Mouse (Mus musculus) kidney, embryonic 16.5 days (tissue): ENCODE measurements around the gene Fat4. TPM values are rescaled to one million over a fixed set of nuclear protein-coding genes. Genes with fewer than 3 reads are reported as not detected.

Experiments
- ATAC-seq: fragments of 200-750 bp; cut with Nextera tagmentation; 2 replicates; pipeline ENCODE4 v1.8.0; 2017; ENCODE audit warnings: moderate TSS enrichment; ENCODE audit not compliant: low FRiP score, low TSS enrichment
- H3K27ac ChIP-seq: fragments of 300-500 bp; sonication (generic); 2 replicates; pipeline ENCODE4 v1.5.1; 2014; ENCODE audit warnings: low read length
- H3K27me3 ChIP-seq: fragments of 300-500 bp; sonication (generic); 2 replicates; pipeline ENCODE4 v1.6.1; 2014; ENCODE audit warnings: low read length, control low read depth, mixed read lengths; ENCODE audit not compliant: insufficient read depth
- H3K36me3 ChIP-seq: fragments of 300-500 bp; sonication (generic); 2 replicates; pipeline ENCODE4 v1.6.1; 2014; ENCODE audit warnings: low read length, control low read depth, mixed read lengths; ENCODE audit not compliant: insufficient read depth
- H3K4me1 ChIP-seq: fragments of 300-500 bp; sonication (generic); 2 replicates; pipeline ENCODE4 v1.6.1; 2014; ENCODE audit warnings: low read length, control low read depth, mixed read lengths; ENCODE audit not compliant: insufficient read depth
- H3K4me2 ChIP-seq: fragments of 300-500 bp; sonication (generic); replicated peaks from 2 replicates; pipeline ENCODE4 v1.6.1; 2014; ENCODE audit warnings: low read depth, low read length
- H3K4me3 ChIP-seq: fragments of 300-500 bp; sonication (generic); 2 replicates; pipeline ENCODE4 v1.5.1; 2014; ENCODE audit warnings: mild to moderate bottlenecking, low read length
- H3K9ac ChIP-seq: fragments of 300-500 bp; sonication (generic); replicated peaks from 2 replicates; pipeline ENCODE4 v1.6.1; 2014; ENCODE audit warnings: low read length
- H3K9me3 ChIP-seq: fragments of 300-500 bp; sonication (generic); 2 replicates; pipeline ENCODE4 v1.6.1; 2016; ENCODE audit warnings: low read length, control low read depth
- WGBS: fragments of 180-500 bp; shearing (Covaris S2); extraction: QIAGEN DNeasy Blood & Tissue Kit; methylation state at CpG from one replicate; pipeline ENCODE4 v1.1.7; 2014; 5-methylcytosine and 5-hydroxymethylcytosine counted together
- polyA plus RNA-seq: library from polyadenylated mRNA; unstranded; fragments of >200 nt; fragmentation: Nextera tagmentation; extraction: Ambion mirVana; gene quantifications from 2 replicates; pipeline ENCODE4 v1.2.1, GENCODE M21; 2015

Gene Fat4
- polyA plus RNA-seq, 1 experiment from 2014 or later, result 5.8 TPM

DNA sequence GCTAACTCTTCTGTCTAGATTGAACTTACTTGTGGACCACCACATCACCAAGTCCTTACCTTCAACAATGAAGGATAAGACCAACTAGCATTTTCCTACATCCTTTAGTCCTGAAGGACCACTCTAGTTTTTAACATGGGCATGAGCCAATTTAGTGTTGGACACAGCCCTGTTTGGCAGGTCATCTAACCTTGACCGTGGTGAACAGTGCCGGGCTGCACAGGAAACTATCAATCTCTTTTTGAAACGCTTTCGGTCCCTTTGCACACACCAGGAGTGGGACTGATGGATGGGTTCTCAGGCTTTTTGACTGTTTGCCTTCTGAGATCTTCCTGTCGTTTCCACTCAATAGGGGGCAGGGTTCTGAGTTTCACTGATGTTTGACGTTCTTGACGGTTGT is 61.0 kb downstream of the Fat4 start:
- Histone ChIP-seq H3K4me2 (no peak overlapping the region), H3K36me3 (peaks cover 12% of the 10 kb centered on the region; the same call in 1 of the 2 replicates), H3K4me1 (peaks cover 4% of the 10 kb centered on the region; the same call in 1 of the 2 replicates), H3K27ac (no peak overlapping the region), H3K4me3 (no peak overlapping the region), H3K27me3 (no peaks in the 10 kb centered on the region), H3K9me3 (no peaks in the 10 kb centered on the region), H3K9ac (no peak overlapping the region)
- ATAC-seq, result no peak
- WGBS, result 31% methylated on average over 7 of the region's 7 CpGs

DNA sequence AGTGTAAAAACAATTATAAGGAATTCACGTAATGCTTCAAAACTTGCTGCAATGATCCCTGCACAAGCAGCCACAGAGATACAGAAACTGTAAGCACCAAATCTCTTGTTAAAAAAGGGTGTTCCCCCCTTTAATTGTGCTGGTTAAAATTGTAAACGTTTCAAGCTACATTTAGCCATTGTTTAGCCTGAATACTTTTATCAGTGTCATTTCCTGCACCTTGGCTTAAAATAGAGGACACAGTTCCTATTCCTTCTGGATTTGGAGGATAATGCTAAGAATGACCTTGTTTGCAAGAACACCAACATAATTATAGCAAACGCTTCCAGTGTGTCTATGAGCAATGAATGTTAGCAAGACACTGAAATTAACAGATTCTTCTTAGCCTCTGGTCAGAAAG is 65.9 kb downstream of the Fat4 start:
- no peaks in the 10 kb centered on the region for H3K27me3 ChIP-seq
- no peak overlapping the region for H3K9ac ChIP-seq
- H3K4me3 ChIP-seq, result no peak overlapping the region
- peak overlapping the region; percentile 25; the same call in 1 of the 2 replicates for H3K27ac ChIP-seq
- H3K36me3 ChIP-seq, result peaks cover 20% of the 10 kb centered on the region; the same call in 1 of the 2 replicates
- no peak for ATAC-seq
- no peaks in the 10 kb centered on the region for H3K9me3 ChIP-seq
- H3K4me1 ChIP-seq, result peaks cover 16% of the 10 kb centered on the region; the same call in 1 of the 2 replicates
- 67% methylated on average over 3 of the region's 3 CpGs for WGBS
- H3K4me2 ChIP-seq, result no peak overlapping the region

DNA sequence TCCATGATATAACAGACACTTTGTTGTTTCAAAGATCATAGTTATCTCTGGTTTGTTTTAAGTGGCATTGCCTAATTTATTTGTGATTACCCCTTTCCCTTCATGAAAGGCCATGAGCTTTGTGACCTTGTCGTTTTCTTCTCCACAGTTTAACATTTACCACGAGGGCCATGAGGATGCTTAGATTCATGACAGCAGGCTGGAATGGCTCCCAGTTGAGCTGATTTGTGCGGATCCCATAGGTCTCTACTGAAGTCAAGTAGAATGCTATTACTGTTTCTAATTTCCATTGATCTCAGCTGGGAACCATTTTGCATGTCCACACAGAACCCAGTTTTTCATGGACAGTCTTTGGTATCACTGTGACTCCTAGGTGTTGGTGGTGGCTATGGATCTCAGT is 67.5 kb downstream of the Fat4 start:
- no peak for ATAC-seq
- 39% methylated on average over 3 of the region's 3 CpGs for WGBS
- peaks cover 24% of the 10 kb centered on the region; the same call in 1 of the 2 replicates for H3K36me3 ChIP-seq

DNA sequence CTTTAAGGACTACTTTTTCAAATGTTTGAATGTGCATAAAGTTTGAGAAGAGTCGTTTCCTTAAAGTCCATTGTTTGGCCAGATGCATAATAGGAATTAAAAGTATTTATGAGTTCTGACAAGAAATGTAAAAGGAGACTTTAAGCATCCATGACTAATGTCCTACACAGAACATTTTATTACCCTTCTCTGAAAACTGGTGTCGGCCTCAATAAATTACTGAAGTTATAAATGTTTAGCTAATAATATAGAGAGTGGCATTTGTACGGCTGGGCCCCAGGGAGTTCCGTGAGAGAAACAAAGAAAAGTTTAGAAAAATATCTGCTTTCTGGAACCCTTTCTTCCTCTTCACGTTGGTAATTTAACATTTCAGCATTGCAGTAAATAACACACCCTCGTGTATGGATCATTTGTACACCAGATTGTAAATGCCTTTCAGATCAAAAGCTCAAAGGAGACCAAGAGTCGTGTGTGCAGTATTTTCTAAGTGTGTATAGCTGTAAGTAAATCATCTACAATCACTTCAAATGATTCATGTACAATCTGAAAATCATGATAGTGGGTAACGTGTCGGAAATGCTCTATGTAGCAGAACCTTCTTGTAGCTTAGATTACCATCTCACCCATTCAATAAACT is 69.4 kb downstream of the Fat4 start:
- peak overlapping the region; percentile 71 for H3K27ac ChIP-seq
- H3K4me1 ChIP-seq, result peaks cover 16% of the 10 kb centered on the region; the same call in 1 of the 2 replicates
- H3K4me2 ChIP-seq, result no peak overlapping the region
- H3K36me3 ChIP-seq, result peaks cover 20% of the 10 kb centered on the region; the same call in 1 of the 2 replicates
- H3K27me3 ChIP-seq, result no peaks in the 10 kb centered on the region
- H3K4me3 ChIP-seq, result no peak overlapping the region
- 18% methylated on average over 9 of the region's 9 CpGs for WGBS
- peak; percentile 81 for ATAC-seq
- no peak overlapping the region for H3K9ac ChIP-seq
- H3K9me3 ChIP-seq, result no peaks in the 10 kb centered on the region

More for the DNA sequence above, 67.5 kb downstream of the Fat4 start:
- Histone ChIP-seq H3K4me1 (peaks cover 16% of the 10 kb centered on the region; the same call in 1 of the 2 replicates), H3K27me3 (no peaks in the 10 kb centered on the region), H3K9ac (no peak overlapping the region), H3K4me2 (no peak overlapping the region), H3K4me3 (no peak overlapping the region), H3K27ac (no peak overlapping the region), H3K9me3 (no peaks in the 10 kb centered on the region)

DNA sequence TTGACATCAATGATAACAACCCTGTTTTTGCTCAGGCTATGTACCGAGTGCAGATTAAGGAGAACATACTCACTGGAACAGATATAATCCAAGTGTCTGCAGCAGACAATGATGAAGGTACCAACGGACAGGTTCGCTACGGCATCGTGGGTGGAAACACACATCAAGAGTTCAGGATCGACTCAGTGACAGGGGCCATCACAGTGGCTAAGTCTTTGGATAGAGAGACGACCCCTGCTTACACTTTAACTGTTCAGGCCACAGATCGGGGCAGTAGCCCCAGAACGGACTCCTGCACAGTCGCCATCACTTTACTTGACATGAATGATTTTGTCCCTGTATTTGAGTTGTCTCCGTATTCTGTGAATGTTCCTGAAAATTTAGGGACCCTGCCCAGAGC is 70.4 kb downstream of the Fat4 start:
- Histone ChIP-seq H3K27me3 (no peaks in the 10 kb centered on the region), H3K4me1 (peaks cover 16% of the 10 kb centered on the region; the same call in 1 of the 2 replicates), H3K9me3 (no peaks in the 10 kb centered on the region), H3K9ac (no peak overlapping the region), H3K4me3 (no peak overlapping the region), H3K27ac (no peak overlapping the region), H3K4me2 (no peak overlapping the region), H3K36me3 (peaks cover 18% of the 10 kb centered on the region; the same call in 1 of the 2 replicates)
- 87% methylated on average over 11 of the region's 11 CpGs for WGBS
- ATAC-seq, result no peak

DNA sequence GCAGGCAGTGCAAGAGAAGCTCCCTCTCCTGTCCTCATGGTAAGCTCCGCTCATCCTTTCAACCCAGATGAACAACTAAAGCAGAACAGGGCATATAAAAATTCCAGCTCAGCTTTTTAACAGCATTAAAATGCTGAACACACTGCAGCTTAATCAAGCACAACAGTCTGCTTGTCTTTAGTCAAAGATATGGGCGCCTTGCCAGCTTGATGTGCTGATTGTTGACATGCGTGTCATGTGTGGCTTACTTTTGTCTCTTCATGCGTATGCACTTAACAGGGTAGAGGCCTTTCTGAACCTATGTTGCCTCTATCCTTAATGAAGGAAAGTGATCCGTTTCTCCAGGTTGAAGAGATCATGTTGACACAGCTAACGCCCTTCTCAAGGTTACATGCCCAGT is 75.6 kb downstream of the Fat4 start:
- Histone ChIP-seq H3K27ac (no peak overlapping the region), H3K9ac (no peak overlapping the region), H3K4me1 (no peaks in the 10 kb centered on the region), H3K4me2 (no peak overlapping the region), H3K9me3 (no peaks in the 10 kb centered on the region), H3K27me3 (no peaks in the 10 kb centered on the region), H3K4me3 (no peak overlapping the region), H3K36me3 (peaks cover 13% of the 10 kb centered on the region; the same call in 1 of the 2 replicates)
- ATAC-seq, result peak; percentile 46
- WGBS, result 46% methylated on average over 6 of the region's 6 CpGs

DNA sequence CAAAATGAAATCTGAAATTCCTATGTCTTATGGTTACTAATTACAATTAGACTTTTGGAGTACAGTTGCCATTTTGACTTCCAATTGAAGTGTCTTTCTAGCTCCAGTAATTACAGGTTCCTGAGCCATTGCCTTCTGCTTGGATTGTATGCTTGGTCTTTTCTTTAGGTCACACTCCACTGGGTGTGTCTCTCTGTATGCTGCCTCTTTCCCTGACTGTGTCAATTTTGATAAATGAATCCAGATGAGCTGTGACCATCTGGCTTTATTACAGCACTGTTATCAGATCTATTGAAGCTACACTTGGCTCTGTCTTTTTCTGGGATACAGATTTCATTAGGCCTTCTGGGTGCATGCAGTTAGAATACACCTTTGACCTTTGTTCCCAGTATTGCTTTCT is 80.7 kb downstream of the Fat4 start:
- no peak overlapping the region for H3K4me2 ChIP-seq
- no peaks in the 10 kb centered on the region for H3K9me3 ChIP-seq
- no peak overlapping the region for H3K9ac ChIP-seq
- H3K36me3 ChIP-seq, result 0 out of 2 replicates have a peak, but pooled peaks cover 18% of the 10 kb centered on the region
- H3K27me3 ChIP-seq, result no peaks in the 10 kb centered on the region
- no peak overlapping the region for H3K27ac ChIP-seq
- no peaks in the 10 kb centered on the region for H3K4me1 ChIP-seq
- ATAC-seq, result no peak
- no peak overlapping the region for H3K4me3 ChIP-seq

DNA sequence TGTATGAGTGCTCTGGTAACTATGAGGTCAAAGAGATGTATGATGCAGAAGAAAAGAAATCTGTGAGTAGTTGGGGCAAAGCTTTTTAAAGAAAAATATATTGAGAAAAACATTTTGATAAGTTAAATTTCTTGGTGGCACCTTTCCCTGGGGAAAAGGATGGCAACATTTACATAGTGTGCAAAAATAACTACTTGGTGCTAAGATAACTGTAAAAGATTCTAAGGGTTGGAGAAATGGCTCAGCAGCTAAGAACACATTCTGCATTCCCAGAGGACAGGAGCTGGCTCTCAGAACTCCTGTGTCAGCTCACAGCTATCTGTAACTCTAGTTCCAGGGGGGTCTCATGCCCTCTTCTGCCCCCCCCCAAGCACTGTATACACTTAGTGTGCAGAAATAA is 99.6 kb downstream of the Fat4 start:
- no peak for ATAC-seq
- Histone ChIP-seq H3K4me3 (no peak overlapping the region), H3K27me3 (no peaks in the 10 kb centered on the region), H3K9ac (no peak overlapping the region), H3K9me3 (no peaks in the 10 kb centered on the region), H3K36me3 (peaks cover 25% of the 10 kb centered on the region), H3K4me1 (no peaks in the 10 kb centered on the region), H3K4me2 (no peak overlapping the region), H3K27ac (no peak overlapping the region)

DNA sequence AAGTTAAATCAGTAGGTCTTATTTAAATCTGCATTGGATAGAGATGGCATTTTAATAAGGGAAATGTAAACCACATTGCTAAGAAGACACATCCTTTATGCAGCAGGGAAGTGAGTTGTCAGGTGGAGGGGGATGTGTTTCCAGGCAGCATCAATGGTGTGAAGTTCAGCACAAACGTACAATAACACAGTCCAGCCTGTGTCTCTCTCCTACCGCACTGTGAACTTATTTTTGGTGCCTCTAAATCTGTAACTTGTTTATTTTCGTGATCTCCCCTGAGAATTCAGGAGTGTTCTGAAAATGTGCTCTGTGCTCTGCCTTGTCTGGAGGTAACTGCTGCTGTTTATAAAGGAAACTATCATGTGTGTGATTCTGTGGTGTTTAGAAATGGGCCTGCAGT is 102.4 kb downstream of the Fat4 start:
- no peaks in the 10 kb centered on the region for H3K9me3 ChIP-seq
- H3K27me3 ChIP-seq, result no peaks in the 10 kb centered on the region
- no peak overlapping the region for H3K27ac ChIP-seq
- H3K4me3 ChIP-seq, result no peak overlapping the region
- no peaks in the 10 kb centered on the region for H3K4me1 ChIP-seq
- no peak overlapping the region for H3K9ac ChIP-seq
- H3K36me3 ChIP-seq, result peaks cover 9% of the 10 kb centered on the region; the same call in 1 of the 2 replicates
- WGBS, result 73% methylated on average over 3 of the region's 3 CpGs
- no peak for ATAC-seq
- no peak overlapping the region for H3K4me2 ChIP-seq

DNA sequence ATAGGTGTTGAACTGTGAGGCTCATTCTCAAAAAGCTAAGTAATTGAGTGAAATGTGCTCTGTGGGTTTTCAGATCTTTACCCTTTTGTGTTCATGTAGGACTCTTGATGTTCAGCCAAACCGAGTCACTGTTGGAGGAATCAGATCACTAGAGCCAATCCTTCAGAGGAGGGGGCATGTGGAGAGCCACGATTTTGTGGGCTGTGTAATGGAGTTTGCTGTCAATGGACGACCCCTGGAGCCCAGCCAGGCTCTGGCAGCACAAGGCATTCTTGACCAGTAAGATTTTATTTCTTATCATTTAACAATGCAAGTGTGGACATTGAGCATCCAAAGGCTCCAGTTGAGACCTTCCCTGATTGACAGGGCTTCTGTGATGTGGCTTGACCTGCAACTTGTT is 113.3 kb downstream of the Fat4 start:
- H3K4me3 ChIP-seq, result no peak overlapping the region
- H3K4me2 ChIP-seq, result no peak overlapping the region
- no peaks in the 10 kb centered on the region for H3K27me3 ChIP-seq
- no peak overlapping the region for H3K27ac ChIP-seq
- no peaks in the 10 kb centered on the region for H3K4me1 ChIP-seq
- WGBS, result 54% methylated on average over 3 of the region's 3 CpGs
- peaks cover 36% of the 10 kb centered on the region for H3K36me3 ChIP-seq
- H3K9ac ChIP-seq, result no peak overlapping the region
- no peaks in the 10 kb centered on the region for H3K9me3 ChIP-seq
- no peak for ATAC-seq
